Mouse (Mus musculus) liver, postnatal 0 days (tissue): ENCODE results near the gene Grb14.

ENCODE experiments used
- CTCF ChIP-seq: sonication (generic); IDR thresholded peaks from 2 replicates; pipeline ENCODE4 v1.5.1; 2016; ENCODE audit warnings: antibody characterized with exemption, low read depth
- EP300 ChIP-seq: IDR thresholded peaks from 2 replicates; pipeline ENCODE4 v1.6.1; 2016; ENCODE audit warnings: antibody characterized with exemption, low read depth, mild to moderate bottlenecking

DNA sequence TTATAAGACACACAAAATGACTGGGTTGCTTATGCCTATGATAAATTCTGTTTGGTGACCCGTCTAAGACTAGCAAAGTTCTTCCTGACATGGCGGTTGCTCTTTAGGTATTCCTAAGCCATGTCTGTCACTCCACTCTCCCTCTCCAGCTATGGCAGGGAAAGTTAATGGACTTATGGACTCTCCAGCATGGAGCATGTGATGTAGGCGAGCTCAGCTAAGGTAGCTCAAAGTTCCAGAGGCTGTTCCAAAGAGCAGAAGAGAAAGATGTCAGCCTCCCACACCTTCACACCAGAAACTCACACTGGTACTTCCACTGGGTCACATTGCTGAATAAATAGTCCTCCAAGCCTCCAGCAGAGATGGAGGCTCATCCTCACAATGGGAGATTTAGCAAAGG is 22.2 kb downstream of the Grb14 start:
- TF ChIP-seq CTCF (no peak), EP300 (peak; percentile 56; the same call in 1 of the 2 replicates)
